Mouse (Mus musculus): ENCODE results near the gene Lce3a.

Lce3a gene

GRCm38 (mm10) chr3:92926130-92926529 lies at the start of gene Lce3a:
Gene Lce3a, minus strand, starts transcription at chr3:92926230.
- DNase-seq (ENCODE audit: low spot score), result no peak

- DNase-seq (ENCODE audit: low spot score), result no peak
These were observed 40.7 kb upstream of the Lce3a start, which contains the start of gene Lce3e for GRCm38 (mm10) chr3:92966761-92967160. Gene Lce3e, plus strand, starts transcription at chr3:92967061.

GRCm38 (mm10) chr3:92957090-92957489 lies 31.1 kb upstream of the Lce3a start, which contains the start of gene Lce3d:
Gene Lce3d, plus strand, starts transcription at chr3:92957390.
- no peak for DNase-seq (ENCODE audit: low spot score)

DNA sequence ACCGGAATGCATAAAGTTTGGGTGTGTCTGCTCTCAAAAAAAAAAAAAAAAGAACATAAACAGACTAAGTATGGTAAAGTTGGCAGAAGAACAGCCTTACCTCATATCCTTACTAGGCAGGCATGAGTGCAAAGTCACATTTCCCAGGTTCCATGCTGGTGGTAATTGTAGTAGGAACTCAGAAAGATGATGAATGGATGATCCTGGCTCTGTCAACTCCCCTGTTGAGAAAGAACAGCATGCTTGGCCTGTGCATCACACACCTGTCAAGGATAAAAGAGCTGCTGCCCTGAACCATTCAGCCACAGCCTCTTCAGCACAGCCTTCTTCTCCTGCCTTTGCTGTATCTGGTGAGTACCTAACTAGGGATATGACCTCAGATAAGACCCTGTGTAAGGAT lies 18.2 kb upstream of the Lce3a start, which contains the start of gene Lce3c:
Lce3c (plus strand) TSS at position 301 of the 400 bp plus-strand sequence.
- DNase-seq (ENCODE audit: low spot score), result no peak

GRCm38 (mm10) chr3:92932679-92933078 lies 6.6 kb upstream of the Lce3a start, which contains the start of gene Lce3b:
Gene Lce3b, plus strand, starts transcription at chr3:92932979.
- DNase-seq (ENCODE audit: low spot score), result no peak

DNA sequence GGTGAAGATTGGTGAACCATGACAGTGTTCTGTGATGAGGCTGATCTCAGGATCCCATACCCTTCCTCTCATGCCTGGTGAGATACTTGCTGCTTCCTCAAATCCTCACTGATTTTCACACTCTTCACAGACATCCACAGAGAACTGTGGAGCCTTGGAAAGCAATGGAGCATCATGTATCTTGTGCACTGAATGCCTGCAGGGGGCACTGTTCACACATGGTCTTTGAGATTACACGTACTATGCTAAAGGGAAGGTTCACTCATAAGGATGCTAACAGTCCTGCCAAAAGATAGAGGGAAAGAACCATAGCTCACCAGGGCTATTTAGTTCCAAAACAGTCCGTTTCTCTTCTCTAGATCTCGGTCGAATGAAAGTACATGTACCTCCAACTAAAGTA lies 5.7 kb downstream of the Lce3a start:
- no peak for DNase-seq (ENCODE audit: low spot score)

DNA sequence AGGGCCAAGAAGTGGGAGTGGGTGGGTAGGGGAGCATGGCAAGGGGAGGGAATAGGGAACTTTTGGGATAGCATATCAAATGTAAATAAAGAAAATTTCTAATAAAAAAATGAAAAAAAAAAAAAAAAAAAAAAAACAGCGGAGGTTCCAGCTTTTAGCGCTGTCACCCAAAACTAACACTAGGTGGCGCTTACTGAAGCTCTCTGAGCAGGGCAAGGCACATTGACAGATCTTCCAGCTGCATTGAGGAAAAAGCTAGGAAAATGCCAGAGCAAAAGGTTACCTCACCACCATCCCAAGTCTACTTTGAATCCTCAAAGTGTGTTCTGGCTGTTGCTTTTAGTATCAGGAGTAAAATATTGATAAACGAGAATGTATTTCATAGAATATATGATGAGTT lies 18.5 kb downstream of the Lce3a start:
- no peak for DNase-seq (ENCODE audit: low spot score)

- DNase-seq (ENCODE audit: low spot score), result no peak
These were observed 20.8 kb downstream of the Lce3a start for GRCm38 (mm10) chr3:92905182-92905581.

DNA sequence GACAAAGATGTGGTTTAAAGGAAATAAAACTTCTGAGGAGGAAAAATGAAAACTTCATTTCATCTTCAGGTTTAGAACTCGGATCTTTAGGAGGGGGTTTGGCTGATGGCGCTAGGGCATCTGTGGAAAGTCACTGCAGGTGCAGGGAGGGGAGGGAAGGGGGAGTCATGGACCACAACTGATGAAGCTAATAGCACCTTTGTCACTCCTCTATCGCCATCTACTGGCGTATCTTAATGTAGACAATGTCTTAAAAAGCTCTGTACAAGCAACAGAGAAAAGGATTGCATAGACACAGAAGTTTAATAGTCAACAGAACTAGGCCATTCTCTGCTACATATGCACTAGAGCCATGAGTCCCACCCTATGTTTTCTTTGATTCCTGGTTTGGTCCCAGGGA lies 22.4 kb downstream of the Lce3a start:
- no peak for DNase-seq (ENCODE audit: low spot score)

GRCm38 (mm10) chr3:92902992-92903391 lies 23.0 kb downstream of the Lce3a start:
- DNase-seq (ENCODE audit: low spot score), result no peak

- no peak for DNase-seq (ENCODE audit: low spot score)
These were observed 31.5 kb downstream of the Lce3a start for GRCm38 (mm10) chr3:92894489-92894888.

DNA sequence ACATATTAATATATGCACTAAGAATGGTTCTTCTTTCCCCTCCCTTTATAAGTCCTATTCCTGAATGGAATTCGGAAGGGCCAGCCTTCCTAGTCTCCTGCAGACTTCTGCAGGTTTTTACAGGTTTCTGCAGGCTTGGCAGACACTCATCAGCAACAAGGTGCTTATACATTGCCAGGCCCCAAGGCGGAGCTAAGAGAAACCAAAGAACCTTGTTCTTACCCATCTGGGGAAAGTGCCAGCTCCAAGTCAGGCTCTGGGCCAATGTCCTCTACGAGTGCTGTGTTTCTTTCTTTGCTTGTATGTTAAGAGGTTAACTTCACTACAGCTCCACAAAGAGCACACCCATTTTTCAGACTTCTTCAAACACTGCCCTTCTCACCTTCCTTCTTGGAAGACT lies 32.0 kb downstream of the Lce3a start:
- DNase-seq (ENCODE audit: low spot score), result no peak
